ENCODE assay signal across 22 mouse cellular contexts in genomic region chr12:116989144-116989543, GRCm38 (mm10).
DNase-seq lines count a peak whose midpoint lies in the region; ATAC-seq and TF ChIP-seq lines count a peak whose summit lies in the region.
"Had no signal": no experiment of that assay in that cellular context is flagged by ENCODE, and none has a peak within 500 bp of the region (broad histone marks: within the 10 kb centered on the region; RNA-seq: fewer than 3 reads in every experiment).

No protein-coding gene starts in this region.

- no peaks in the 10 kb centered on the region for H3K9me3 ChIP-seq in heart, embryonic 10.5 days
- no peaks in the 10 kb centered on the region for H3K9me3 ChIP-seq in lung, postnatal 0 days (ENCODE audit: low read length)
- H3K9me3 ChIP-seq: embryonic facial prominence, embryonic 12.5 days; heart, embryonic 15.5 days; stomach, embryonic 15.5 days had no signal

- WGBS in heart, embryonic 10.5 days, result 63% methylated on average over 10 of the region's 10 CpGs
- WGBS in lung, postnatal 0 days, result 53% methylated on average over 10 of the region's 10 CpGs

- H3K4me3 ChIP-seq in heart, embryonic 10.5 days, result no peak overlapping the region
- H3K4me3 ChIP-seq in lung, postnatal 0 days (ENCODE audit: low read depth, low read length), result no peak overlapping the region
- H3K4me3 ChIP-seq: embryonic facial prominence, embryonic 12.5 days; heart, embryonic 15.5 days; stomach, embryonic 15.5 days had no signal

- TF ChIP-seq POLR2A in brain, embryonic 14.5 days (IDR thresholded peaks at IDR 0.05; ENCODE audit: borderline replicate concordance, extremely low read depth, insufficient read depth, insufficient read length, poor library complexity, severe bottlenecking), result no peak

- no peak overlapping the region for H3K27ac ChIP-seq in heart, embryonic 10.5 days
- H3K27ac ChIP-seq in lung, postnatal 0 days (ENCODE audit: low read length), result no peak overlapping the region
- H3K27ac ChIP-seq: embryonic facial prominence, embryonic 12.5 days; heart, embryonic 15.5 days; hindbrain, embryonic 14.5 days; kidney, postnatal 0 days; stomach, embryonic 15.5 days had no signal

- no peak overlapping the region for H3K9ac ChIP-seq in lung, postnatal 0 days (replicated peaks; ENCODE audit: low read depth)
- H3K9ac ChIP-seq: embryonic facial prominence, embryonic 12.5 days; heart, embryonic 15.5 days; hindbrain, embryonic 14.5 days; stomach, embryonic 15.5 days had no signal

- no peaks in the 10 kb centered on the region for H3K36me3 ChIP-seq in heart, embryonic 10.5 days
- no peaks in the 10 kb centered on the region for H3K36me3 ChIP-seq in lung, postnatal 0 days (ENCODE audit: insufficient read depth, low read length)
- H3K36me3 ChIP-seq: embryonic facial prominence, embryonic 12.5 days; G1E; heart, embryonic 15.5 days; stomach, embryonic 15.5 days had no signal

- TF ChIP-seq CTCF in brain, embryonic 14.5 days (IDR thresholded peaks at IDR 0.05; ENCODE audit: borderline replicate concordance, extremely low read depth, insufficient read depth, insufficient read length), result no peak
- TF ChIP-seq CTCF in lung, postnatal 0 days (IDR thresholded peaks at IDR 0.05), result no peak

- H3K4me2 ChIP-seq in lung, postnatal 0 days (replicated peaks; ENCODE audit: low read depth, low read length), result no peak overlapping the region
- H3K4me2 ChIP-seq: embryonic facial prominence, embryonic 12.5 days; heart, embryonic 15.5 days; hindbrain, embryonic 14.5 days; stomach, embryonic 15.5 days had no signal

- ATAC-seq in lung, postnatal 0 days, result no peak
- ATAC-seq: activated CD4-positive, CD25-positive, alpha-beta regulatory T cell, adult 4 months had no signal

- no peaks in the 10 kb centered on the region for H3K27me3 ChIP-seq in heart, embryonic 10.5 days (ENCODE audit: insufficient read depth, poor library complexity, severe bottlenecking)
- no peaks in the 10 kb centered on the region for H3K27me3 ChIP-seq in lung, postnatal 0 days (replicated peaks; ENCODE audit: insufficient read depth, low read length)
- H3K27me3 ChIP-seq: embryonic facial prominence, embryonic 12.5 days; heart, embryonic 15.5 days; stomach, embryonic 15.5 days had no signal

- H3K4me1 ChIP-seq in heart, embryonic 10.5 days, result no peaks in the 10 kb centered on the region
- H3K4me1 ChIP-seq in lung, postnatal 0 days (ENCODE audit: insufficient read depth, low read depth, low read length), result no peaks in the 10 kb centered on the region
- H3K4me1 ChIP-seq: embryonic facial prominence, embryonic 12.5 days; heart, embryonic 15.5 days; stomach, embryonic 15.5 days had no signal

- peak; percentile 58 for DNase-seq in heart, adult 11 months
- DNase-seq in heart, embryonic 10.5 days (ENCODE audit: low spot score), result no peak
- peak; percentile 16 for DNase-seq in retina, embryonic 14.5 days (ENCODE audit: low spot score)
- no peak for DNase-seq in retina, postnatal 1 day
- peak; percentile 67 for DNase-seq in brain, embryonic 14.5 days (ENCODE audit: low read depth)
- peak; percentile 29 for DNase-seq in mesoderm, embryonic 11.5 days (ENCODE audit: low read depth, low spot score)
- no peak for DNase-seq in urinary bladder, postnatal 10 days (ENCODE audit: low spot score)
- DNase-seq in lung, postnatal 0 days (ENCODE audit: low spot score), result no peak
- DNase-seq: adrenal gland, postnatal 14 days; B cell, adult 2 months; cerebellum, adult 9-10 months; gastrocnemius, postnatal 36 days; heart, postnatal 36 days; kidney, adult 2 months; left cerebral cortex, postnatal 4 days had no signal

- TF ChIP-seq EP300 in lung, postnatal 0 days (IDR thresholded peaks at IDR 0.05), result no peak

Comparison
In these comparisons a context has a peak if more than half of its experiments do, and no peak if none do; other contexts are left out.
1. DNase-seq: peak in heart, adult 11 months (single experiment), retina, embryonic 14.5 days (single experiment), brain, embryonic 14.5 days (single experiment) and mesoderm, embryonic 11.5 days (single experiment); none in heart, embryonic 10.5 days (single experiment), retina, postnatal 1 day (single experiment), urinary bladder, postnatal 10 days (single experiment) and lung, postnatal 0 days (single experiment).